Mouse (Mus musculus) effector memory CD4-positive, alpha-beta T cell, adult 7 months (primary cell): ENCODE results near the gene B4galnt2. TPM values are rescaled to one million over a fixed set of nuclear protein-coding genes. Genes with fewer than 3 reads are reported as not detected.

ENCODE experiments used
- polyA plus RNA-seq: library from polyadenylated mRNA; unstranded; fragments of 100-300 nt; shearing (Covaris generic); gene quantifications from one replicate; pipeline ENCODE4 v1.2.1, GENCODE M21; 2017

The B4galnt2 gene
- not detected for polyA plus RNA-seq

GRCm38 (mm10) chr11:95914571-95914991 lies at the start of gene B4galnt2:
TSS of gene B4galnt2 (minus strand) at chr11:95914891.

GRCm38 (mm10) chr11:95842074-95842681 lies 72.5 kb downstream of the B4galnt2 start, which contains the start of gene Abi3:
TSS of gene Abi3 (minus strand) at chr11:95842476.

GRCm38 (mm10) chr11:95837059-95837458 lies 77.6 kb downstream of the B4galnt2 start, which contains the start of gene Gngt2:
TSS of gene Gngt2 (plus strand) at chr11:95837216.

GRCm38 (mm10) chr11:95824071-95824876 lies 90.4 kb downstream of the B4galnt2 start, which contains the start of gene Phospho1:
TSS of gene Phospho1 (plus strand) at chr11:95824499.

Other genes with a start within 250 kb of the B4galnt2 start
- 51.6 TPM for gene Phb, start 247.9 kb downstream of the B4galnt2 start, polyA plus RNA-seq
- gene Zfp652, start 202.2 kb downstream of the B4galnt2 start, polyA plus RNA-seq, result 30.5 TPM
- gene B130006D01Rik, start 191.3 kb downstream of the B4galnt2 start, polyA plus RNA-seq, result 0.84 TPM
- not detected for gene Phospho1, start 90.4 kb downstream of the B4galnt2 start, polyA plus RNA-seq
- 7.8 TPM for gene Gngt2, start 77.7 kb downstream of the B4galnt2 start, polyA plus RNA-seq
- 7.7 TPM for gene Abi3, start 72.4 kb downstream of the B4galnt2 start, polyA plus RNA-seq
- 0.15 TPM for gene Igf2bp1, start 91.0 kb upstream of the B4galnt2 start, polyA plus RNA-seq
- gene Gip, start 109.7 kb upstream of the B4galnt2 start, polyA plus RNA-seq, result not detected
- 69.0 TPM for gene Snf8, start 120.0 kb upstream of the B4galnt2 start, polyA plus RNA-seq
- 49.6 TPM for gene Ube2z, start 150.5 kb upstream of the B4galnt2 start, polyA plus RNA-seq
- gene Atp5g1, start 160.8 kb upstream of the B4galnt2 start, polyA plus RNA-seq, result 246 TPM
- not detected for gene Calcoco2, start 197.1 kb upstream of the B4galnt2 start, polyA plus RNA-seq
- gene Ttll6, start 218.9 kb upstream of the B4galnt2 start, polyA plus RNA-seq, result not detected